Mouse (Mus musculus): ENCODE results near the gene Lnx2. TPM values are rescaled to one million over a fixed set of nuclear protein-coding genes. Genes with fewer than 3 reads are reported as not detected.

The Lnx2 gene
- polyA plus RNA-seq, 1 experiment from 2014 or later = 4.7 TPM

- H3K4me2 ChIP-seq = no peak overlapping the region
Measured at GRCm38 (mm10) chr5:146968695-146969393, 107.5 kb downstream of the Lnx2 start.

More at GRCm38 (mm10) chr5:146968695-146969393, 107.5 kb downstream of the Lnx2 start:
- 24% methylated on average over 13 of the region's 13 CpGs for WGBS
- Histone ChIP-seq H3K36me3 (no peaks in the 10 kb centered on the region), H3K9me3 (no peaks in the 10 kb centered on the region), H3K9ac (no peak overlapping the region), H3K4me1 (replicated peaks) (peaks cover 3% of the 10 kb centered on the region; the same call in 1 of the 2 replicates), H3K27me3 (peaks cover 5% of the 10 kb centered on the region; the same call in 1 of the 2 replicates), H3K4me3 (no peak overlapping the region), H3K27ac (no peak overlapping the region)
- no peak for ATAC-seq (ENCODE audit: low FRiP score)

Other genes with a start within 250 kb of the Lnx2 start
- gene Rpl21, start 243.7 kb downstream of the Lnx2 start, polyA plus RNA-seq (2015; fragmentation: Nextera tagmentation; extraction: Ambion mirVana) = 378 and 384 TPM in 2 replicates
- 9.0 and 11.9 TPM in 2 replicates for gene Rasl11a, start 231.5 kb downstream of the Lnx2 start, polyA plus RNA-seq (2015; fragmentation: Nextera tagmentation; extraction: Ambion mirVana)
- gene Gtf3a, start 127.9 kb downstream of the Lnx2 start, polyA plus RNA-seq (2015; fragmentation: Nextera tagmentation; extraction: Ambion mirVana) = 99.5 and 102 TPM in 2 replicates
- gene Mtif3, start 112.8 kb downstream of the Lnx2 start, polyA plus RNA-seq (2015; fragmentation: Nextera tagmentation; extraction: Ambion mirVana) = 24.7 and 26.5 TPM in 2 replicates
- gene Polr1d, start 464 bp upstream of the Lnx2 start, polyA plus RNA-seq (2015; fragmentation: Nextera tagmentation; extraction: Ambion mirVana) = 103 and 107 TPM in 2 replicates
- gene Gsx1, start 112.1 kb upstream of the Lnx2 start, polyA plus RNA-seq (2015; fragmentation: Nextera tagmentation; extraction: Ambion mirVana) = 5.8 and 7.2 TPM in 2 replicates
- gene Pdx1, start 193.4 kb upstream of the Lnx2 start, polyA plus RNA-seq (2015; fragmentation: Nextera tagmentation; extraction: Ambion mirVana) = not detected in 2 replicates
- gene Cdx2, start 230.7 kb upstream of the Lnx2 start, polyA plus RNA-seq (2015; fragmentation: Nextera tagmentation; extraction: Ambion mirVana) = 0.08 TPM in 1 of 2 replicates, not detected in the other
- not detected in 2 replicates for gene Urad, start 245.9 kb upstream of the Lnx2 start, polyA plus RNA-seq (2015; fragmentation: Nextera tagmentation; extraction: Ambion mirVana)